Mouse (Mus musculus) kidney, embryonic 14.5 days (tissue): ENCODE results near the gene Nfatc2. TPM values are rescaled to one million over a fixed set of nuclear protein-coding genes. Genes with fewer than 3 reads are reported as not detected.

Experiments used
- ATAC-seq: fragments of 200-750 bp; cut with Nextera tagmentation; 2 replicates; pipeline ENCODE4 v1.8.0; 2017; ENCODE audit warnings: moderate number of reproducible peaks, mild to moderate bottlenecking, moderate TSS enrichment, moderate library complexity; ENCODE audit not compliant: low FRiP score, low TSS enrichment
- H3K27ac ChIP-seq: fragments of 300-500 bp; sonication (generic); 2 replicates; pipeline ENCODE4 v1.5.1; 2014; ENCODE audit warnings: low read depth, mild to moderate bottlenecking, low read length, moderate library complexity, mixed read lengths
- H3K27me3 ChIP-seq: fragments of 300-500 bp; sonication (generic); 2 replicates; pipeline ENCODE4 v1.6.1; 2014; ENCODE audit warnings: mild to moderate bottlenecking, low read length; ENCODE audit not compliant: control insufficient read depth, insufficient read depth
- H3K36me3 ChIP-seq: fragments of 300-500 bp; sonication (generic); 2 replicates; pipeline ENCODE4 v1.6.1; 2014; ENCODE audit warnings: low read length, mixed read lengths; ENCODE audit not compliant: control insufficient read depth, insufficient read depth
- H3K4me1 ChIP-seq: fragments of 300-500 bp; sonication (generic); 2 replicates; pipeline ENCODE4 v1.6.1; 2014; ENCODE audit warnings: low read length, mixed read lengths; ENCODE audit not compliant: control insufficient read depth, insufficient read depth
- H3K4me2 ChIP-seq: fragments of 300-500 bp; sonication (generic); replicated peaks from 2 replicates; pipeline ENCODE4 v1.6.1; 2014; ENCODE audit warnings: low read depth, mild to moderate bottlenecking, low read length
- H3K4me3 ChIP-seq: fragments of 300-500 bp; sonication (generic); 2 replicates; pipeline ENCODE4 v1.5.1; 2014; ENCODE audit warnings: mild to moderate bottlenecking, low read length
- H3K9ac ChIP-seq: fragments of 300-500 bp; sonication (generic); 2 replicates; pipeline ENCODE4 v1.6.1; 2014; ENCODE audit warnings: low read depth, mild to moderate bottlenecking, low read length, moderate library complexity
- H3K9me3 ChIP-seq: fragments of 300-500 bp; sonication (generic); 2 replicates; pipeline ENCODE4 v1.6.1; 2016; ENCODE audit warnings: low read length; ENCODE audit not compliant: control insufficient read depth
- WGBS: fragments of 180-500 bp; shearing (Covaris S2); extraction: QIAGEN DNeasy Blood & Tissue Kit; methylation state at CpG from one replicate; pipeline ENCODE4 v1.1.7; 2014; 5-methylcytosine and 5-hydroxymethylcytosine counted together
- microRNA-seq: library from miRNA; unstranded; fragments of <30 nt; microRNA quantifications from one replicate; pipeline ENCODE4, GENCODE M21; 2016
- polyA plus RNA-seq: library from polyadenylated mRNA; unstranded; fragments of >200 nt; fragmentation: Nextera tagmentation; extraction: Ambion mirVana; gene quantifications from 2 replicates; pipeline ENCODE4 v1.2.1, GENCODE M21; 2014

Gene Nfatc2
- polyA plus RNA-seq, 1 experiment from 2014 or later = 2.7 TPM

- Histone ChIP-seq H3K27me3 (no peaks in the 10 kb centered on the region), H3K4me3 (no peak overlapping the region), H3K36me3 (no peaks in the 10 kb centered on the region), H3K9me3 (peaks cover 3% of the 10 kb centered on the region; the same call in 1 of the 2 replicates), H3K9ac (no peak overlapping the region), H3K27ac (no peak overlapping the region), H3K4me1 (peaks cover 6% of the 10 kb centered on the region), H3K4me2 (no peak overlapping the region)
- no peak for ATAC-seq
- WGBS = 92% methylated on average over 5 of the region's 5 CpGs
These were observed 173.0 kb downstream of the Nfatc2 start for GRCm38 (mm10) chr2:168428375-168428901.

Small RNA genes within 50 kb of the gene (microRNA-seq; reads per million reads assigned to microRNA genes)
- gene Mir7004 = not detected

Other genes with a start within 250 kb of the Nfatc2 start
- 4.6 and 8.0 TPM in 2 replicates for gene Atp9a, start 140.8 kb upstream of the Nfatc2 start, polyA plus RNA-seq
- 0.16 and 0.65 TPM in 2 replicates for gene Sall4, start 166.3 kb upstream of the Nfatc2 start, polyA plus RNA-seq